Mouse (Mus musculus) heart, embryonic 10.5 days (tissue): ENCODE data around the gene Dph2. TPM values are rescaled to one million over a fixed set of nuclear protein-coding genes. Genes with fewer than 3 reads are reported as not detected.
A peak's percentile ranks its signal among the peaks of the same experiment; 100 is the strongest.

ENCODE experiments used
- DNase-seq: peaks from one replicate; pipeline ENCODE4 v3.0.0-alpha.2; 2017; ENCODE audit warnings: low spot score
- H3K27ac ChIP-seq: fragments of 300-500 bp; sonication (generic); 2 replicates; pipeline ENCODE4 v1.5.1; 2016; ENCODE audit warnings: mild to moderate bottlenecking
- H3K27me3 ChIP-seq: fragments of 300-500 bp; sonication (generic); 2 replicates; pipeline ENCODE4 v1.6.1; 2016; ENCODE audit warnings: mild to moderate bottlenecking; ENCODE audit not compliant: poor library complexity, insufficient read depth, severe bottlenecking
- H3K36me3 ChIP-seq: fragments of 300-500 bp; sonication (generic); 2 replicates; pipeline ENCODE4 v1.6.1; 2016; ENCODE audit warnings: mild to moderate bottlenecking, moderate library complexity
- H3K4me1 ChIP-seq: fragments of 300-500 bp; sonication (generic); 2 replicates; pipeline ENCODE4 v1.6.1; 2016; ENCODE audit warnings: mild to moderate bottlenecking
- H3K4me3 ChIP-seq: fragments of 300-500 bp; sonication (generic); 2 replicates; pipeline ENCODE4 v1.5.1; 2016; ENCODE audit warnings: mild to moderate bottlenecking, moderate library complexity
- H3K9me3 ChIP-seq: fragments of 300-500 bp; sonication (generic); 2 replicates; pipeline ENCODE4 v1.6.1; 2016; ENCODE audit warnings: mild to moderate bottlenecking, moderate library complexity
- WGBS: fragments of 180-500 bp; shearing (Covaris S2); methylation state at CpG from one replicate; pipeline ENCODE4 v1.1.7; 2016; 5-methylcytosine and 5-hydroxymethylcytosine counted together
- polyA plus RNA-seq: library from polyadenylated mRNA; unstranded; fragments of >200 nt; fragmentation: Nextera tagmentation; extraction: Ambion mirVana; gene quantifications from 2 replicates; pipeline ENCODE4 v1.2.1, GENCODE M21; 2016

Dph2 gene
- 17.5 and 19.6 TPM in 2 replicates for polyA plus RNA-seq

GRCm38 (mm10) chr4:117891738-117892161 lies at the start of gene Dph2:
Gene Dph2 (minus strand): TSS chr4:117892032.
- peaks cover 19% of the 10 kb centered on the region for H3K4me1 ChIP-seq
- H3K36me3 ChIP-seq, result peaks cover 48% of the 10 kb centered on the region
- peak within 1 kb of the TSS; percentile 71 for H3K4me3 ChIP-seq
- H3K27me3 ChIP-seq, result no peaks in the 10 kb centered on the region
- peak within 1 kb of the TSS; percentile 19; the same call in 1 of the 2 replicates for H3K27ac ChIP-seq
- peak; percentile 96 for DNase-seq
- H3K9me3 ChIP-seq, result no peaks in the 10 kb centered on the region
- WGBS, result under 1% methylated on average over 21 of the region's 21 CpGs

GRCm38 (mm10) chr4:117936964-117937363 lies 45.1 kb upstream of the Dph2 start:
- H3K27ac ChIP-seq, result no peak overlapping the region
- H3K36me3 ChIP-seq, result peaks cover 33% of the 10 kb centered on the region
- DNase-seq, result no peak
- WGBS, result 93% methylated on average over 5 of the region's 5 CpGs
- no peak overlapping the region for H3K4me3 ChIP-seq
- H3K4me1 ChIP-seq, result no peaks in the 10 kb centered on the region
- H3K27me3 ChIP-seq, result no peaks in the 10 kb centered on the region
- no peaks in the 10 kb centered on the region for H3K9me3 ChIP-seq

- 80% methylated on average over 4 of the region's 4 CpGs for WGBS
- H3K4me3 ChIP-seq, result no peak overlapping the region
- no peaks in the 10 kb centered on the region for H3K9me3 ChIP-seq
- no peak for DNase-seq
- peaks cover 18% of the 10 kb centered on the region; the same call in 1 of the 2 replicates for H3K36me3 ChIP-seq
- peaks cover 10% of the 10 kb centered on the region for H3K4me1 ChIP-seq
- H3K27ac ChIP-seq, result no peak overlapping the region
- H3K27me3 ChIP-seq, result peaks cover 14% of the 10 kb centered on the region
Measured at GRCm38 (mm10) chr4:117934081-117934480, 42.2 kb upstream of the Dph2 start.

- Histone ChIP-seq H3K36me3 (peaks cover 17% of the 10 kb centered on the region; the same call in 1 of the 2 replicates), H3K4me1 (peaks cover 18% of the 10 kb centered on the region), H3K27ac (no peak overlapping the region), H3K27me3 (peaks cover 22% of the 10 kb centered on the region), H3K9me3 (no peaks in the 10 kb centered on the region), H3K4me3 (no peak overlapping the region)
- 86% methylated on average over 5 of the region's 5 CpGs for WGBS
- no peak for DNase-seq
Measured at GRCm38 (mm10) chr4:117933248-117933647, 41.4 kb upstream of the Dph2 start.

- DNase-seq, result no peak
- peaks cover 60% of the 10 kb centered on the region for H3K27me3 ChIP-seq
- no peaks in the 10 kb centered on the region for H3K9me3 ChIP-seq
- WGBS, result under 1% methylated on average over 33 of the region's 33 CpGs
- peak within 1 kb of the TSS; percentile 54 for H3K27ac ChIP-seq
- peaks cover 38% of the 10 kb centered on the region for H3K4me1 ChIP-seq
- H3K36me3 ChIP-seq, result 0 out of 2 replicates have a peak, but pooled peaks cover 7% of the 10 kb centered on the region
- peak within 1 kb of the TSS; percentile 64 for H3K4me3 ChIP-seq
Measured at GRCm38 (mm10) chr4:117929391-117929881, 37.6 kb upstream of the Dph2 start, which contains the start of gene Artn. Gene Artn (minus strand): TSS chr4:117929763.

- 3% methylated on average over 13 of the region's 13 CpGs for WGBS
- Histone ChIP-seq H3K36me3 (0 out of 2 replicates have a peak, but pooled peaks cover 7% of the 10 kb centered on the region), H3K27me3 (peaks cover 66% of the 10 kb centered on the region), H3K4me3 (peak overlapping the region; percentile 64), H3K4me1 (peaks cover 42% of the 10 kb centered on the region), H3K9me3 (no peaks in the 10 kb centered on the region), H3K27ac (peak overlapping the region; percentile 54)
- DNase-seq, result peak; percentile 85
Measured at GRCm38 (mm10) chr4:117928699-117929241, 36.9 kb upstream of the Dph2 start.

- DNase-seq, result no peak
- Histone ChIP-seq H3K27me3 (peaks cover 71% of the 10 kb centered on the region), H3K4me3 (no peak overlapping the region; the same call in 1 of the 2 replicates), H3K4me1 (peaks cover 45% of the 10 kb centered on the region), H3K27ac (0 out of 2 replicates have a peak overlapping the region, but pooled peaks have one; percentile 54), H3K9me3 (no peaks in the 10 kb centered on the region), H3K36me3 (0 out of 2 replicates have a peak, but pooled peaks cover 7% of the 10 kb centered on the region)
- WGBS, result 11% methylated on average over 6 of the region's 6 CpGs
Measured at GRCm38 (mm10) chr4:117928234-117928633, 36.4 kb upstream of the Dph2 start.

GRCm38 (mm10) chr4:117926545-117927482 lies 35.0 kb upstream of the Dph2 start:
- peak overlapping the region; percentile 84 for H3K27ac ChIP-seq
- peaks cover 45% of the 10 kb centered on the region for H3K4me1 ChIP-seq
- peak overlapping the region; percentile 71 for H3K4me3 ChIP-seq
- DNase-seq, result no peak
- no peaks in the 10 kb centered on the region for H3K9me3 ChIP-seq
- WGBS, result 2% methylated on average over 71 of the region's 71 CpGs
- H3K27me3 ChIP-seq, result peaks cover 85% of the 10 kb centered on the region
- H3K36me3 ChIP-seq, result no peaks in the 10 kb centered on the region

GRCm38 (mm10) chr4:117924916-117925315 lies 33.1 kb upstream of the Dph2 start:
- Histone ChIP-seq H3K27ac (no peak overlapping the region), H3K27me3 (peaks cover 80% of the 10 kb centered on the region), H3K4me3 (no peak overlapping the region), H3K9me3 (no peaks in the 10 kb centered on the region), H3K4me1 (peaks cover 44% of the 10 kb centered on the region), H3K36me3 (no peaks in the 10 kb centered on the region)
- no peak for DNase-seq
- WGBS, result 43% methylated on average over 6 of the region's 6 CpGs

- 30% methylated on average over 2 of the region's 2 CpGs for WGBS
- H3K27ac ChIP-seq, result no peak overlapping the region
- H3K27me3 ChIP-seq, result peaks cover 67% of the 10 kb centered on the region
- no peaks in the 10 kb centered on the region for H3K36me3 ChIP-seq
- H3K4me1 ChIP-seq, result peaks cover 34% of the 10 kb centered on the region
- DNase-seq, result no peak
- H3K9me3 ChIP-seq, result no peaks in the 10 kb centered on the region
- no peak overlapping the region for H3K4me3 ChIP-seq
Measured at GRCm38 (mm10) chr4:117923450-117923849, 31.6 kb upstream of the Dph2 start.

- Histone ChIP-seq H3K4me3 (no peak overlapping the region), H3K27ac (no peak overlapping the region), H3K27me3 (peaks cover 47% of the 10 kb centered on the region), H3K4me1 (peaks cover 28% of the 10 kb centered on the region), H3K36me3 (no peaks in the 10 kb centered on the region), H3K9me3 (no peaks in the 10 kb centered on the region)
- 83% methylated on average over 2 of the region's 2 CpGs for WGBS
- no peak for DNase-seq
Measured at GRCm38 (mm10) chr4:117921358-117921757, 29.5 kb upstream of the Dph2 start.

GRCm38 (mm10) chr4:117918762-117919161 lies 26.9 kb upstream of the Dph2 start:
- Histone ChIP-seq H3K9me3 (no peaks in the 10 kb centered on the region), H3K36me3 (no peaks in the 10 kb centered on the region), H3K4me3 (no peak overlapping the region), H3K27ac (0 out of 2 replicates have a peak overlapping the region, but pooled peaks have one; percentile 5), H3K4me1 (peaks cover 37% of the 10 kb centered on the region), H3K27me3 (peaks cover 21% of the 10 kb centered on the region)
- no peak for DNase-seq
- 80% methylated on average over 5 of the region's 5 CpGs for WGBS
